Comparison of ENCODE assay signal across 20 mouse cellular contexts in the genomic region with DNA sequence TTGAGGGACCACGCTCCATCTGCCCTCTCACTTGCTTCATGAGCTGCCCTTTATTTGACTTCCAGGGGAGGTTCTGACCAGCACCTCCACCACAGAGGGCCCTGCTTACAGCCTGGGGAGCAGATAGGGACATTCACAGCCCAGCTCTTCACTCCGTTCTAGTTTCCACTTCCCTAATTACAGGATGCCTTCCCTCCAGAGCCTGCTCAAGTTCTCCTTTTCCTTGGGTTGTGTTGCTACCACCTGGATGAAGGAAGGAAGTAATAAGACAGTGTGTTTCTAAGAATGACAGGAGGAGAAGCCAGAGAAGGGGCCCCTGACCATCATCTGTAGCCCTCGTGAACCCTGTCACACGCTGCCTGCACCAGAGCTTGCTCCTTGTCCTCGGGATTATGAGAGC.
A peak's percentile ranks its signal among the peaks of the same experiment; 100 is the strongest.
DNase-seq lines count a peak whose midpoint lies in the region; ATAC-seq lines count a peak whose summit lies in the region.
"Had no signal": no experiment of that assay in that cellular context is flagged by ENCODE, and none has a peak within 500 bp of the region (broad histone marks: within the 10 kb centered on the region; RNA-seq: fewer than 3 reads in every experiment).

No protein-coding gene starts in this region.

- peak; percentile 93 for ATAC-seq in megakaryocyte, adult 5-6 weeks (ENCODE audit: poor library complexity, severe bottlenecking)

- intact Hi-C loops in heart, postnatal 14 days (cut with DNase I) = no loop called here
- intact Hi-C loops in left cerebral cortex, postnatal 14 days (cut with DNase I) = no loop called here

- H3K36me3 ChIP-seq in heart, embryonic 10.5 days = no peaks in the 10 kb centered on the region
- H3K36me3 ChIP-seq: embryonic facial prominence, embryonic 15.5 days; forebrain, embryonic 10.5 days; heart, embryonic 13.5 days; limb, embryonic 10.5 days; neural tube, embryonic 12.5 days had no signal

- 72% methylated on average over 5 of the region's 5 CpGs for WGBS in heart, embryonic 10.5 days

- peak; percentile 25 for DNase-seq in heart, embryonic 10.5 days (ENCODE audit: low spot score)
- DNase-seq in heart, postnatal 14 days = no peak
- peak; percentile 12 to 48 for DNase-seq in left cerebral cortex, postnatal 14 days (ENCODE audit: low spot score in 2 of 2)
- no peak for DNase-seq in left cerebral cortex, adult 18-20 months (ENCODE audit: low spot score in 2 of 2)
- peak; percentile 41 for DNase-seq in brain, adult 2 months (ENCODE audit: low read depth, low spot score)
- DNase-seq in cerebellum, postnatal 14 days = no peak
- no peak for DNase-seq in spleen, postnatal 14 days (ENCODE audit: low spot score in 2 of 2)
- DNase-seq: adrenal gland, postnatal 10 days; cerebellum, adult 8-10 months; gastrocnemius, postnatal 36 days; heart, postnatal 4 days; right cerebral cortex, postnatal 14 days; thymus, postnatal 14 days had no signal

- H3K4me3 ChIP-seq in heart, embryonic 10.5 days = no peak overlapping the region
- H3K4me3 ChIP-seq: embryonic facial prominence, embryonic 15.5 days; forebrain, embryonic 10.5 days; heart, embryonic 13.5 days; limb, embryonic 10.5 days; neural tube, embryonic 12.5 days had no signal

- H3K27ac ChIP-seq in heart, embryonic 10.5 days = no peak overlapping the region
- H3K27ac ChIP-seq: embryonic facial prominence, embryonic 15.5 days; forebrain, embryonic 10.5 days; heart, embryonic 13.5 days; limb, embryonic 10.5 days; neural tube, embryonic 12.5 days; stomach, postnatal 0 days had no signal

- peaks cover 9% of the 10 kb centered on the region; the same call in 1 of the 2 replicates for H3K27me3 ChIP-seq in heart, embryonic 10.5 days (ENCODE audit: insufficient read depth, poor library complexity, severe bottlenecking)
- H3K27me3 ChIP-seq: embryonic facial prominence, embryonic 15.5 days; heart, embryonic 13.5 days; neural tube, embryonic 12.5 days had no signal

- H3K4me1 ChIP-seq in heart, embryonic 10.5 days = 0 out of 2 replicates have a peak, but pooled peaks cover 5% of the 10 kb centered on the region
- H3K4me1 ChIP-seq: embryonic facial prominence, embryonic 15.5 days; heart, embryonic 13.5 days; neural tube, embryonic 12.5 days had no signal

- H3K9me3 ChIP-seq in heart, embryonic 10.5 days = no peaks in the 10 kb centered on the region
- H3K9me3 ChIP-seq: embryonic facial prominence, embryonic 15.5 days; forebrain, embryonic 10.5 days; heart, embryonic 13.5 days; limb, embryonic 10.5 days; neural tube, embryonic 12.5 days had no signal

Comparison
In these comparisons a context has a peak if more than half of its experiments do, and no peak if none do; other contexts are left out.
1. DNase-seq: peak in heart, embryonic 10.5 days (single experiment), left cerebral cortex, postnatal 14 days (2 of 2) and brain, adult 2 months (single experiment); none in heart, postnatal 14 days (0 of 2), left cerebral cortex, adult 18-20 months (0 of 2), cerebellum, postnatal 14 days (0 of 2) and spleen, postnatal 14 days (0 of 2).